Mouse (Mus musculus): ENCODE measurements around the gene Mvb12b. TPM values are rescaled to one million over a fixed set of nuclear protein-coding genes. Genes with fewer than 3 reads are reported as not detected.

Mvb12b gene
- total RNA-seq, 1 experiment = 5.0 TPM

GRCm38 (mm10) chr2:33682219-33682618 lies 205.5 kb downstream of the Mvb12b start:
- Histone ChIP-seq H3K27ac (ENCODE audit: insufficient read depth, low read depth, low read length, poor library complexity, severe bottlenecking) (no peak overlapping the region), H3K36me3 (ENCODE audit: control insufficient read depth, insufficient read depth, low read length, poor library complexity, severe bottlenecking) (no peaks in the 10 kb centered on the region), H3K9me3 (ENCODE audit: control insufficient read depth, insufficient read depth, low read depth, low read length) (no peaks in the 10 kb centered on the region), H3K4me3 (ENCODE audit: insufficient read depth in 1 of 2, low read depth in 1 of 2, low read length in 2 of 2, poor library complexity in 1 of 2, severe bottlenecking in 1 of 2) (no peak overlapping the region), H3K4me1 (ENCODE audit: control insufficient read depth in 2 of 2, insufficient read depth in 2 of 2, low read length in 2 of 2, poor library complexity in 1 of 2) (no peaks in the 10 kb centered on the region), H3K9ac (ENCODE audit: insufficient read depth, low read depth, low read length, poor library complexity, severe bottlenecking) (no peak overlapping the region)
- TF ChIP-seq ZC3H11A (IDR thresholded peaks at IDR 0.05; ENCODE audit: borderline replicate concordance, low read depth, low read length) = peak; percentile 26; the same call in 1 of the 2 replicates
- TF ChIP-seq HCFC1 (IDR thresholded peaks at IDR 0.05; ENCODE audit: borderline replicate concordance, insufficient read depth, low read length) = no peak
- peak; percentile 84 for TF ChIP-seq ZNF384 (IDR thresholded peaks at IDR 0.05; ENCODE audit: low read depth, low read length)
- no peak for TF ChIP-seq MAFK (IDR thresholded peaks at IDR 0.05; ENCODE audit: insufficient read depth, low read depth, low read length)
- TF ChIP-seq CHD2 (IDR thresholded peaks at IDR 0.05; ENCODE audit: low read depth, low read length) = no peak
- no peak for DNase-seq (ENCODE audit: low read depth, low spot score)
- in situ Hi-C loops (cut with MboI; ENCODE audit: low sequenced_read_pairs in 2 of 2, unreplicated experiment in 2 of 2) = no loop called here

Other genes starting within 250 kb of the Mvb12b start
- gene Lmx1b, start 247.4 kb downstream of the Mvb12b start, total RNA-seq (2012; rRNA removed) = 0.32 and 0.67 TPM in 2 replicates